Mouse (Mus musculus) heart, postnatal 10 days (tissue): ENCODE data around the gene Msto1. TPM values are rescaled to one million over a fixed set of nuclear protein-coding genes. Genes with fewer than 3 reads are reported as not detected.
"Not testable (repeated sequence)": the region's sequence is repeated elsewhere in the genome, so short reads cannot be mapped to it uniquely, and the experiment has no call there.

Experiments
- DNase-seq, 2 experiments: peaks; one replicate each; pipeline ENCODE4 v3.0.0; 2021
- intact Hi-C: fragments of 180-260 bp; cut with DNase I; formaldehyde crosslinking; loops from one replicate; pipeline ENCODE4 v1.15.1; 2025
- total RNA-seq, 2 experiments: library from RNA; stranded (reverse); gene quantifications; 2 replicates each; pipeline ENCODE4 v1.2.3; 2021

The Msto1 gene
- total RNA-seq, 2 experiments from 2014 or later = 22.8 to 24.3 TPM

GRCm38 (mm10) chr3:88905741-88906140, 8.1 kb downstream of the Msto1 start:
- no peak for DNase-seq

DNA sequence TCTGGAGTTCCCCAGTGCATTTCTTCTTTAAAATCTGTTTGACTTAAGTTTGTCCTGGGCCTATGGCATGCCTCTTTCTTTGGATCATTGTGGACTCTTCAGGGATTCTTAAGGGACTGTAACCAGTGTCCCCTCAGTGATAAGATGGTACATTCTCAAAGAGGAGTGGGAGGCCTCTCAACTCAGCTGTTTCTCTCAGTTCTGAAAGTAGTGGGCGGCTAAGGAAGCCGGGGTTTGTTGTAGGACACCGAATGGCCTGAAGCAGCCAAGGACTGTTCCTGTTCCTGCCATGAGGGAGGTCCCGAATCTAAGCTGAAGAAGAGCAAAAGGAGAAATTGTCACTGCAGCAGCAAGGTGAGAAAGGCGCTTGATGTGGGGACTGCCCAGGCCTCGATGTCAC, 8.6 kb downstream of the Msto1 start:
- intact Hi-C loops = no loop called here
- DNase-seq = no peak

More at GRCm38 (mm10) chr3:88905741-88906140, 8.1 kb downstream of the Msto1 start:
- intact Hi-C loops = no loop called here

DNA sequence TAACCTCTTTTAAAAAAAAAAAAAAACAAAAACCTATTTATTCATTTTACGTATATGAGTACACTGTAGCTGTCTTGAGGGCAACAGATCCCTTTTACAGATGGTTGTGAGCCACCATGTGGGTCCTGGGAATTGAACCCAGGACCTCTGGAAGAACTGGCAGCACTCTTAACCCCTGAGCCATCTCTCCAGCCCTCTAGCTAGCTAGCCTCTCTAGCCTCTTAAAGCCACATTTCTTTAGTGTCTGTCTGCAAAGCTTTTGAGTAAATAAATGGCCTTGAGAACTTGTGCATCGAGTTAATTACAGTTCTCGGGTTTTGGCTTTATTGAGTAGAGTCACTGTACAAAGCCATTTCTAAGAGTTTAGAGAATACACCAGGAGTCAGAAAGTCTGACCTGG, 9.0 kb downstream of the Msto1 start:
- intact Hi-C loops = no loop called here
- no peak for DNase-seq

- intact Hi-C loops = not testable (repeated sequence)
Measured at GRCm38 (mm10) chr3:88893011-88893410, 20.8 kb downstream of the Msto1 start.

GRCm38 (mm10) chr3:88882536-88882935, 31.3 kb downstream of the Msto1 start:
- DNase-seq, intact Hi-C loops: not testable (repeated sequence)

More at GRCm38 (mm10) chr3:88893011-88893410, 20.8 kb downstream of the Msto1 start:
- not testable (repeated sequence) for DNase-seq

DNA sequence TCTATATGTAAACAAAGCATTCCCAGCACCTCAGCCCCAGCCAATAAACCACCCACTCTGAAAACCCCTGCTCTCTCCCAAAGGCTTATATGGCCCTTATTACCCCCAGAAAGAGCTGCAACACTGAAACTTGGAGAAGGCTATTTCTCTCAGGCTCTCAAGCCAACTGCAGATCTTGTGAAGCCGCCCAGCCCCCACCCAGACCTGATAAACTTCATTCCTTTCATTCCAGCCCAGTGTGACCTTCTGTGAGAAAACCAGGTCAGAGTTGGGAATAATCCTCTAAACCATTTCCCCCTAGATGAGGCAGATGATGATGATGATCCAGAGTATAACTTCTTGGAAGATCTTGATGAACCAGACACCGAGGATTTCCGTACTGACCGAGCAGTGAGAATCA, 45.4 kb downstream of the Msto1 start:
- DNase-seq, intact Hi-C loops: not testable (repeated sequence)

GRCm38 (mm10) chr3:88867177-88867576, 46.6 kb downstream of the Msto1 start:
- DNase-seq, intact Hi-C loops: not testable (repeated sequence)

GRCm38 (mm10) chr3:88866735-88867134, 47.1 kb downstream of the Msto1 start:
- intact Hi-C loops, DNase-seq: not testable (repeated sequence)

DNA sequence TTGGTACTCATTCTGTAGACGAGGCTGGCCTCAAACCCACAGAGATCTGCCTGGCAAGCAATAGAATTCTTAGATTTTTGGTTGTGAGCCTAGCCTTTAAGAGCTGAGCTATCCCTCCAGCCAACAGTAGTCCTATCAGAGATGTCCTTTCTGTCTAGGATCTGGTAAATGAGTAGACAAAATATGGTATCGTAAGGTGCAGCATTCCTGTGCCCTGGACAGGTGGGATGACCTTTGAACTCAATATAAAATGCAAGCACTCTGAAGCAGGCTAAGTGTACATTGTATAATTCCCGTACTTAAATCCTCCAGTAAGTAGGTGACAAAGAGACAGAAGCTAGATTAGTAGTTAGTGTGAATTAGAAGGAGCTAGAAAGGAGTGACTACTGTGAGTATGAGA, 51.7 kb downstream of the Msto1 start:
- no peak for DNase-seq
- intact Hi-C loops = no loop called here

DNA sequence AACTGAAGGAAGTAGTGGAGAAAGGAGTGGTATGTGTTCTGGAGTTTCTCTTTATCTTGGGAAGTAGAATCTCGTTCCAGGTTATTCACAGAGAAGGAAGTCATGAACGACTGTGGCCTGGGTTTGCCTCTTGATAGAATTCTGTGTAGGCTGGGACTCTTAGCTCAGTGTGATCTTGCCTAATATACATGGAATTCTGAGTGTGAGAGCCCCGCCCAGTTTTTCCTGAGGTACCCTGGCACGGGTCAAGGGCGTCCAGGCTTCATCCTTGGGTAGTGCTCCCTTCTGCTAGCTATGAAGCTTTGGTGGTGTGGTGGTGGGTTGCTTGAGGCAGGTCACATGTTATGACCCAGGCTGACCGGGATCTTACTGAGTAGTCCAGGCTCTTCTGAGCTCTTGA, 58.0 kb downstream of the Msto1 start:
- DNase-seq = no peak
- intact Hi-C loops = no loop called here

Other genes with a start within 250 kb of the Msto1 start
- gene Khdc4, start 228.2 kb downstream of the Msto1 start, total RNA-seq = 10 to 100 TPM; 39.5 to 42.9 TPM
- 10 to 100 TPM; 59.4 to 70.2 TPM for gene Rit1, start 197.2 kb downstream of the Msto1 start, total RNA-seq
- 1 to 10 TPM; 5.7 to 6.7 TPM for gene Syt11, start 138.8 kb downstream of the Msto1 start, total RNA-seq
- gene Gon4l, start 78.8 kb downstream of the Msto1 start, total RNA-seq = 10 to 100 TPM; 25.4 to 33.6 TPM
- 10 to 100 TPM; 45.4 to 46.0 TPM for gene Ash1l, start 36.6 kb upstream of the Msto1 start, total RNA-seq
- 100 to 1,000 TPM; 105 to 114 TPM for gene Dap3, start 37.2 kb upstream of the Msto1 start, total RNA-seq
- gene Rusc1, start 179.3 kb upstream of the Msto1 start, total RNA-seq = 10 to 100 TPM; 12.6 to 15.0 TPM
- gene Gm43738, start 187.1 kb upstream of the Msto1 start, total RNA-seq = not detected
- gene Fdps, start 188.0 kb upstream of the Msto1 start, total RNA-seq = 10 to 100 TPM; 26.2 to 28.3 TPM
- not detected for gene Pklr, start 222.1 kb upstream of the Msto1 start, total RNA-seq
- gene Hcn3, start 246.2 kb upstream of the Msto1 start, total RNA-seq = under 1 TPM; 0.19 to 0.60 TPM